Comparison of ENCODE assay signal across 11 mouse cellular contexts in the genomic region with DNA sequence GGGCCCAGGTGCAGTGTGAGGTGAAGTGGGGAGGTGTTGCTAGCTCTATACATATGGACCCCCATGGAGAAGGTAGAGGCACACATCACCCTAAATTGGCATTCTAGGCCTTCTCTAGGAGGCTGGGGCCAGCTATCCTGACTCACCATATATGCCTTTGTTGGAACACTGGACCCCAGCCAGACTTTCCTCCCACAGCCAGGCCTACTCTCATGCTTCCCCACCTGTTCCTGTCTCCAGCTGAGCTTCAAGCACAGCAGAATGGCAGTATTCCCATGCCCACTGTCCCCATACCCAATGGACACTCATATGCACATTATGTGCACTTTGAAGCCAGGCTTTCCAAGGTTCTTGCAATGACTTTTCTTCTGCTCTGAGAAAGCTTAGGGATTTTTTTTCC.
DNase-seq lines count a peak whose midpoint lies in the region; ATAC-seq and TF ChIP-seq lines count a peak whose summit lies in the region.
"Had no signal": no experiment of that assay in that cellular context is flagged by ENCODE, and none has a peak within 500 bp of the region (broad histone marks: within the 10 kb centered on the region; RNA-seq: fewer than 3 reads in every experiment).

No protein-coding gene starts in this region.

- no peak overlapping the region for H3K4me2 ChIP-seq in forebrain, embryonic 16.5 days (ENCODE audit: low read length)
- no peak overlapping the region for H3K4me2 ChIP-seq in forebrain, postnatal 0 days (ENCODE audit: low read depth)
- no peak overlapping the region for H3K4me2 ChIP-seq in intestine, embryonic 16.5 days (ENCODE audit: low read depth, low read length)
- H3K4me2 ChIP-seq: limb, embryonic 13.5 days had no signal

- TF ChIP-seq CTCF in forebrain, postnatal 0 days (IDR thresholded peaks at IDR 0.05; ENCODE audit: low read depth): no peak

- no peaks in the 10 kb centered on the region for H3K9me3 ChIP-seq in forebrain, embryonic 16.5 days (ENCODE audit: control insufficient read depth, low read length)
- no peaks in the 10 kb centered on the region for H3K9me3 ChIP-seq in forebrain, postnatal 0 days (ENCODE audit: low read length)
- no peaks in the 10 kb centered on the region for H3K9me3 ChIP-seq in intestine, embryonic 16.5 days (ENCODE audit: control insufficient read depth, low read length)
- H3K9me3 ChIP-seq in hindbrain, embryonic 10.5 days: no peaks in the 10 kb centered on the region
- H3K9me3 ChIP-seq in limb, embryonic 10.5 days (replicated peaks): no peaks in the 10 kb centered on the region
- H3K9me3 ChIP-seq: limb, embryonic 13.5 days had no signal

- DNase-seq in forebrain, postnatal 0 days: no peak
- DNase-seq in cerebellum, postnatal 10 days: peak; percentile 71 to 78
- DNase-seq in layer of hippocampus, postnatal 14 days (ENCODE audit: low spot score in 2 of 2): peak; percentile 58 to 74
- peak; percentile 76 for DNase-seq in right cerebral cortex, postnatal 14 days
- no peak for DNase-seq in hindbrain, embryonic 10.5 days (ENCODE audit: low spot score)
- no peak for DNase-seq in limb, embryonic 10.5 days (ENCODE audit: low spot score)
- DNase-seq: gastrocnemius, postnatal 10 days had no signal

- no peak overlapping the region for H3K4me3 ChIP-seq in forebrain, embryonic 16.5 days (replicated peaks; ENCODE audit: low read length)
- no peak overlapping the region for H3K4me3 ChIP-seq in forebrain, postnatal 0 days (ENCODE audit: low read depth, low read length)
- H3K4me3 ChIP-seq in intestine, embryonic 16.5 days (ENCODE audit: low read length): no peak overlapping the region
- H3K4me3 ChIP-seq in hindbrain, embryonic 10.5 days: no peak overlapping the region
- no peak overlapping the region for H3K4me3 ChIP-seq in limb, embryonic 10.5 days
- H3K4me3 ChIP-seq: limb, embryonic 13.5 days had no signal

- 0 out of 2 replicates have a peak, but pooled peaks have one; percentile 11 for ATAC-seq in forebrain, embryonic 16.5 days
- ATAC-seq in forebrain, postnatal 0 days: no peak
- ATAC-seq in intestine, embryonic 16.5 days: no peak
- ATAC-seq: hindbrain, embryonic 16.5 days had no signal

- H3K27ac ChIP-seq in forebrain, embryonic 16.5 days (ENCODE audit: low read length): no peak overlapping the region
- H3K27ac ChIP-seq in forebrain, postnatal 0 days (ENCODE audit: low read depth, low read length): no peak overlapping the region
- H3K27ac ChIP-seq in intestine, embryonic 16.5 days (ENCODE audit: low read length): no peak overlapping the region
- H3K27ac ChIP-seq in hindbrain, embryonic 10.5 days: no peak overlapping the region
- H3K27ac ChIP-seq in limb, embryonic 10.5 days: no peak overlapping the region
- H3K27ac ChIP-seq: limb, embryonic 13.5 days had no signal

- H3K9ac ChIP-seq in forebrain, embryonic 16.5 days (replicated peaks; ENCODE audit: low read depth, low read length): no peak overlapping the region
- no peak overlapping the region for H3K9ac ChIP-seq in forebrain, postnatal 0 days
- H3K9ac ChIP-seq in intestine, embryonic 16.5 days (ENCODE audit: low read depth, low read length): no peak overlapping the region
- H3K9ac ChIP-seq: limb, embryonic 13.5 days had no signal

- no peaks in the 10 kb centered on the region for H3K36me3 ChIP-seq in forebrain, embryonic 16.5 days (ENCODE audit: control insufficient read depth, insufficient read depth)
- 0 out of 2 replicates have a peak, but pooled peaks cover 9% of the 10 kb centered on the region for H3K36me3 ChIP-seq in forebrain, postnatal 0 days (ENCODE audit: insufficient read depth)
- H3K36me3 ChIP-seq in intestine, embryonic 16.5 days (ENCODE audit: control insufficient read depth, insufficient read depth, low read length): no peaks in the 10 kb centered on the region
- H3K36me3 ChIP-seq in hindbrain, embryonic 10.5 days: peaks cover 10% of the 10 kb centered on the region; the same call in 1 of the 2 replicates
- no peaks in the 10 kb centered on the region for H3K36me3 ChIP-seq in limb, embryonic 10.5 days
- H3K36me3 ChIP-seq: limb, embryonic 13.5 days had no signal

- H3K27me3 ChIP-seq in forebrain, embryonic 16.5 days (replicated peaks; ENCODE audit: control insufficient read depth, insufficient read depth, low read length): no peaks in the 10 kb centered on the region
- H3K27me3 ChIP-seq in forebrain, postnatal 0 days (ENCODE audit: insufficient read depth, low read length): no peaks in the 10 kb centered on the region
- H3K27me3 ChIP-seq in intestine, embryonic 16.5 days (replicated peaks; ENCODE audit: control insufficient read depth, insufficient read depth, low read length): no peaks in the 10 kb centered on the region
- H3K27me3 ChIP-seq in hindbrain, embryonic 10.5 days (ENCODE audit: insufficient read depth, poor library complexity, severe bottlenecking): no peaks in the 10 kb centered on the region
- peaks cover 12% of the 10 kb centered on the region; the same call in 1 of the 2 replicates for H3K27me3 ChIP-seq in limb, embryonic 10.5 days (ENCODE audit: low read depth, poor library complexity, severe bottlenecking)
- H3K27me3 ChIP-seq: limb, embryonic 13.5 days had no signal

- H3K4me1 ChIP-seq in forebrain, embryonic 16.5 days (replicated peaks; ENCODE audit: control insufficient read depth, insufficient read depth, low read length): peaks cover 42% of the 10 kb centered on the region
- peaks cover 12% of the 10 kb centered on the region; the same call in 1 of the 2 replicates for H3K4me1 ChIP-seq in forebrain, postnatal 0 days (ENCODE audit: insufficient read depth)
- H3K4me1 ChIP-seq in intestine, embryonic 16.5 days (ENCODE audit: control insufficient read depth, insufficient read depth, low read length): peaks cover 24% of the 10 kb centered on the region
- H3K4me1 ChIP-seq in hindbrain, embryonic 10.5 days (replicated peaks): peaks cover 46% of the 10 kb centered on the region
- H3K4me1 ChIP-seq in limb, embryonic 10.5 days: peaks cover 70% of the 10 kb centered on the region

Comparison
In these comparisons a context has a peak if more than half of its experiments do, and no peak if none do; other contexts are left out.
1. DNase-seq: peak in cerebellum, postnatal 10 days (2 of 2), layer of hippocampus, postnatal 14 days (2 of 2) and right cerebral cortex, postnatal 14 days (single experiment); none in forebrain, postnatal 0 days (single experiment), hindbrain, embryonic 10.5 days (single experiment) and limb, embryonic 10.5 days (single experiment).